Mouse (Mus musculus) heart, adult 2 months (tissue): Measurements from ENCODE around the gene Sdhaf2. TPM values are rescaled to one million over a fixed set of nuclear protein-coding genes. Genes with fewer than 3 reads are reported as not detected.

Experiments used
- DNase-seq, 2 experiments: peaks; one replicate each; pipeline ENCODE4 v3.0.0; 2021
- H3K27ac ChIP-seq: fragments of 200-600 bp; 2 replicates; pipeline ENCODE4 v1.8.1; 2022
- H3K27me3 ChIP-seq: fragments of 200-500 bp; 2 replicates; pipeline ENCODE4 v1.6.1; 2012; ENCODE audit warnings: mild to moderate bottlenecking, low read length, inconsistent platforms, mixed read lengths; ENCODE audit not compliant: control insufficient read depth, insufficient read depth
- H3K36me3 ChIP-seq: fragments of 200-500 bp; 2 replicates; pipeline ENCODE4 v1.6.1; 2012; ENCODE audit warnings: low read length, inconsistent platforms; ENCODE audit not compliant: control insufficient read depth, insufficient read depth
- H3K4me1 ChIP-seq: fragments of 200-500 bp; 2 replicates; pipeline ENCODE4 v1.6.1; 2011; ENCODE audit warnings: low read length; ENCODE audit not compliant: control insufficient read depth, insufficient read depth
- H3K4me3 ChIP-seq: fragments of 200-600 bp; 2 replicates; pipeline ENCODE4 v1.8.1; 2022
- H3K79me2 ChIP-seq: fragments of 200-500 bp; replicated peaks from 2 replicates; pipeline ENCODE4 v1.6.1; 2012; ENCODE audit warnings: mild to moderate bottlenecking, inconsistent platforms, low read length, moderate library complexity, mixed read lengths; ENCODE audit not compliant: control insufficient read depth, insufficient read depth
- H3K9ac ChIP-seq: fragments of 200-500 bp; 2 replicates; pipeline ENCODE4 v1.6.1; 2012; ENCODE audit warnings: low read depth, mild to moderate bottlenecking, control low read depth, inconsistent platforms, low read length, mixed read lengths
- CTCF ChIP-seq: fragments of 200-600 bp; IDR thresholded peaks from 2 replicates; pipeline ENCODE4 v1.8.1; 2022; ENCODE audit warnings: antibody characterized with exemption, mild to moderate bottlenecking, moderate library complexity
- EP300 ChIP-seq: fragments of 200-500 bp; IDR thresholded peaks from 2 replicates; pipeline ENCODE4 v1.6.1; 2011; ENCODE audit warnings: low read depth, low read length, control low read depth; ENCODE audit not compliant: insufficient read depth
- POLR2A ChIP-seq: fragments of 200-500 bp; IDR thresholded peaks from 2 replicates; pipeline ENCODE4 v1.6.1; 2011; ENCODE audit warnings: mild to moderate bottlenecking, low read depth, low read length, control low read depth; ENCODE audit not compliant: insufficient read depth
- WGBS: fragments of 180-500 bp; shearing (Covaris S2); methylation state at CpG from one replicate; pipeline ENCODE4 v1.1.7; 2018; 5-methylcytosine and 5-hydroxymethylcytosine counted together
- intact Hi-C: fragments of 180-260 bp; cut with DNase I; formaldehyde crosslinking; loops from one replicate; pipeline ENCODE4 v1.15.1; 2025
- polyA plus RNA-seq: library from polyadenylated mRNA; depleted of rRNA; stranded (reverse); fragments of >200 nt; gene quantifications from 2 replicates; pipeline ENCODE4 v1.2.3, GENCODE M21; 2012; rRNA removed
- total RNA-seq, 2 experiments: library from RNA; stranded (reverse); gene quantifications; 2 replicates each; pipeline ENCODE4 v1.2.3; 2021

The Sdhaf2 gene
- total and polyA plus RNA-seq, 3 experiments: 45.7 to 77.9 (median 65.5) TPM

DNA sequence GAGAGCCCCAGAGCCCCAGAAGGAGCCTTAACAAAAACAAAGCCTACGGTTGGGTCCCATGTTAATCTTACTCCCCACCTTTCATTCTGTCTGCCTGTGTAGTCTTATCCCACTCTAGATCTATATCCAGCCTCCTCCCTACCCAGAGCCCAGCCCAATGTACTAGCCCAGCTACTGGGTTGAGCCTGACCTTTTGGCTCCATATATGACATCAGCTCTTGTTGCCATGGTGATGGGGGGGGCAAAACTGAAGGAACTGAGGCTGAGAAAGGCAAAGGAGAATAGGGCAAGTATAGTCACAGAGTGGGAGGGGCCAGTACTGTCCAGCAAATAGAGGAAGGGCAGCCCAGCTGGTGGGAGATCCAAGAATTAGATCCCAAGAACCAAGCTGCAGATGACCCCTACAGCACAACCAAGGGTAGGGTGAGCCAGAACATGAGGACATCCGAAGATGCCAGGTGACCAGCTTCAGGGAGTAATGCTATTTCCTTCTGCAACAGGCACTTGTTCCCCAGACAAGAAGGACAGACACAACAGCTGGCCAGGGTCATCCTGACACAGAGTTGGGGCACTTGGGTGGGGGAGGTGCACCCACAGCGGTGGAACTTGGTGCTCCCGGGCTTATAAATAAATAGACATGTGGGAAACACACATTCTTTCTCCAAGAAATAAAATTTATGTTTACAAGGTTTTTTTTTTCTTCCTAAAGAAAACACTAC lies 71.1 kb downstream of the Sdhaf2 start:
- no peak for TF ChIP-seq EP300
- TF ChIP-seq CTCF: no peak
- TF ChIP-seq POLR2A: no peak
- no peaks in the 10 kb centered on the region for H3K4me1 ChIP-seq
- H3K9ac ChIP-seq: no peak overlapping the region
- H3K36me3 ChIP-seq: no peaks in the 10 kb centered on the region
- H3K27me3 ChIP-seq: peaks cover 11% of the 10 kb centered on the region
- WGBS: 64% methylated on average over 4 of the region's 4 CpGs
- intact Hi-C loops: no loop called here
- H3K79me2 ChIP-seq: no peaks in the 10 kb centered on the region
- H3K27ac ChIP-seq: no peak overlapping the region; the same call in 1 of the 2 replicates
- no peak for DNase-seq
- no peak overlapping the region for H3K4me3 ChIP-seq

Other genes with a start within 250 kb of the Sdhaf2 start
- gene Dagla, start 221.3 kb downstream of the Sdhaf2 start, total RNA-seq: 1 to 10 TPM; 2.5 to 3.3 TPM
- gene Dagla, start 221.3 kb downstream of the Sdhaf2 start, polyA plus RNA-seq: 4.8 and 5.7 TPM in 2 replicates
- 10 to 100 TPM; 35.7 to 38.6 TPM for gene Syt7, start 137.1 kb downstream of the Sdhaf2 start, total RNA-seq
- gene Syt7, start 137.1 kb downstream of the Sdhaf2 start, polyA plus RNA-seq: 17.6 and 20.1 TPM in 2 replicates
- gene Lrrc10b, start 68.7 kb downstream of the Sdhaf2 start, total RNA-seq: 1 to 10 TPM; 1.7 to 2.3 TPM
- 0.12 and 1.2 TPM in 2 replicates for gene Lrrc10b, start 68.7 kb downstream of the Sdhaf2 start, polyA plus RNA-seq
- under 1 TPM; 0.16 to 0.29 TPM for gene Ppp1r32, start 43.2 kb downstream of the Sdhaf2 start, total RNA-seq
- gene Ppp1r32, start 43.2 kb downstream of the Sdhaf2 start, polyA plus RNA-seq: 0.20 and 1.1 TPM in 2 replicates
- 10 to 100 TPM; 23.8 to 25.2 TPM for gene Cpsf7, start 876 bp downstream of the Sdhaf2 start, total RNA-seq
- 20.6 and 37.7 TPM in 2 replicates for gene Cpsf7, start 876 bp downstream of the Sdhaf2 start, polyA plus RNA-seq
- 1 to 10 TPM; 5.5 to 5.8 TPM for gene Tmem216, start 30.1 kb upstream of the Sdhaf2 start, total RNA-seq
- 13.0 and 19.2 TPM in 2 replicates for gene Tmem216, start 30.1 kb upstream of the Sdhaf2 start, polyA plus RNA-seq
- 10 to 100 TPM; 11.3 TPM for gene Cyb561a3, start 51.0 kb upstream of the Sdhaf2 start, total RNA-seq
- gene Cyb561a3, start 51.0 kb upstream of the Sdhaf2 start, polyA plus RNA-seq: 24.3 and 32.2 TPM in 2 replicates
- gene Tmem138, start 51.2 kb upstream of the Sdhaf2 start, total RNA-seq: 1 to 10 TPM; 1.9 to 2.7 TPM
- gene Tmem138, start 51.2 kb upstream of the Sdhaf2 start, polyA plus RNA-seq: 6.2 and 6.7 TPM in 2 replicates
- gene Ddb1, start 79.2 kb upstream of the Sdhaf2 start, total RNA-seq: 100 to 1,000 TPM; 133 to 153 TPM
- gene Ddb1, start 79.2 kb upstream of the Sdhaf2 start, polyA plus RNA-seq: 71.1 and 114 TPM in 2 replicates
- gene Tkfc, start 79.5 kb upstream of the Sdhaf2 start, total RNA-seq: 1 to 10 TPM; 8.2 to 9.6 TPM
- gene Tkfc, start 79.5 kb upstream of the Sdhaf2 start, polyA plus RNA-seq: 7.4 and 9.1 TPM in 2 replicates
- gene Vwce, start 108.1 kb upstream of the Sdhaf2 start, total RNA-seq: not detected
- gene Vwce, start 108.1 kb upstream of the Sdhaf2 start, polyA plus RNA-seq: not detected in 2 replicates
- gene Pga5, start 151.9 kb upstream of the Sdhaf2 start, total RNA-seq: not detected
- not detected in 2 replicates for gene Pga5, start 151.9 kb upstream of the Sdhaf2 start, polyA plus RNA-seq
- 10 to 100 TPM; 18.6 to 20.7 TPM for gene Vps37c, start 162.6 kb upstream of the Sdhaf2 start, total RNA-seq
- gene Vps37c, start 162.6 kb upstream of the Sdhaf2 start, polyA plus RNA-seq: 23.7 and 24.6 TPM in 2 replicates
- under 1 TPM; 0.11 to 0.26 TPM for gene Cd5, start 212.9 kb upstream of the Sdhaf2 start, total RNA-seq
- 0.35 and 0.80 TPM in 2 replicates for gene Cd5, start 212.9 kb upstream of the Sdhaf2 start, polyA plus RNA-seq